Mouse (Mus musculus) embryonic facial prominence, embryonic 13.5 days (tissue): ENCODE results near the gene Esf1. TPM values are rescaled to one million over a fixed set of nuclear protein-coding genes. Genes with fewer than 3 reads are reported as not detected.
"Not testable (repeated sequence)": the region's sequence is repeated elsewhere in the genome, so short reads cannot be mapped to it uniquely, and the experiment has no call there.

Source experiments
- ATAC-seq: fragments of 200-750 bp; cut with Nextera tagmentation; 2 replicates; pipeline ENCODE4 v1.8.0; 2017; ENCODE audit warnings: low read depth; ENCODE audit not compliant: insufficient number of reproducible peaks, insufficient read depth, low FRiP score, low TSS enrichment
- H3K27ac ChIP-seq: fragments of 300-500 bp; sonication (generic); 2 replicates; pipeline ENCODE4 v1.5.1; 2015; ENCODE audit warnings: moderate library complexity, mild to moderate bottlenecking, inconsistent platforms
- H3K27me3 ChIP-seq: fragments of 300-500 bp; sonication (generic); 2 replicates; pipeline ENCODE4 v1.6.1; 2015; ENCODE audit warnings: mild to moderate bottlenecking, inconsistent platforms
- H3K36me3 ChIP-seq: fragments of 300-500 bp; sonication (generic); 2 replicates; pipeline ENCODE4 v1.6.1; 2015; ENCODE audit warnings: mild to moderate bottlenecking, inconsistent platforms
- H3K4me1 ChIP-seq: fragments of 300-500 bp; sonication (generic); 2 replicates; pipeline ENCODE4 v1.6.1; 2015; ENCODE audit warnings: inconsistent platforms
- H3K4me2 ChIP-seq: fragments of 300-500 bp; sonication (generic); 2 replicates; pipeline ENCODE4 v1.6.1; 2015; ENCODE audit warnings: moderate library complexity, mild to moderate bottlenecking, inconsistent platforms
- H3K4me3 ChIP-seq: fragments of 300-500 bp; sonication (generic); 2 replicates; pipeline ENCODE4 v1.5.1; 2015; ENCODE audit warnings: mild to moderate bottlenecking, inconsistent platforms
- H3K9ac ChIP-seq: fragments of 300-500 bp; sonication (generic); 2 replicates; pipeline ENCODE4 v1.6.1; 2015; ENCODE audit warnings: mild to moderate bottlenecking, inconsistent platforms
- H3K9me3 ChIP-seq: fragments of 300-500 bp; sonication (generic); 2 replicates; pipeline ENCODE4 v1.6.1; 2016; ENCODE audit warnings: inconsistent platforms
- WGBS: fragments of 180-500 bp; shearing (Covaris S2); methylation state at CpG from one replicate; pipeline ENCODE4 v1.1.7; 2015; ENCODE audit warnings: mixed read lengths; 5-methylcytosine and 5-hydroxymethylcytosine counted together
- polyA plus RNA-seq: library from polyadenylated mRNA; unstranded; fragments of >200 nt; fragmentation: Nextera tagmentation; extraction: Ambion mirVana; gene quantifications from 2 replicates; pipeline ENCODE4 v1.2.1, GENCODE M21; 2015

Gene Esf1
- polyA plus RNA-seq, 1 experiment from 2014 or later = 32.1 TPM

DNA sequence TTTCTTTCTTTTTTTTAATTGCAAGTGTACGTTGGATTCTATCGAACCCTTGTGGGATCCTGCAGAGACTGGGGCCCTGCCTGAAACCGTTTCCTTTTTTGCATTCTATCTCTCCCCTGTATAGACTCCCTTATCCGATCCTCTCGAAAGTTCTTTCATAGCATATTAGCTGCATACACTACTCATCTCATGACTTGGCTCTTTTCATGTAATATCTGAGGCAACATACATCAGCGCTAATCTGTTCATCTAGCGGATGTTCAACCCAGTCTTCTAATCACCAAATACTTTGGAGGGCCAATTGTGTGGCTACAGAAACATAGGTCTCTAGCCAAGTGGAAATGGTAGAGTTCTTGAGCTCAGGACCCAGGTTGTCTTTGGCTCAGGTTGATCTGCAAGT, 86.1 kb downstream of the Esf1 start:
- 91% methylated on average over 7 of the region's 7 CpGs for WGBS
- H3K4me3 ChIP-seq = no peak overlapping the region
- H3K27me3 ChIP-seq = no peaks in the 10 kb centered on the region
- no peak overlapping the region for H3K4me2 ChIP-seq
- 0 out of 2 replicates have a peak, but pooled peaks cover 7% of the 10 kb centered on the region for H3K4me1 ChIP-seq
- no peak overlapping the region for H3K9ac ChIP-seq
- no peak overlapping the region for H3K27ac ChIP-seq
- H3K9me3 ChIP-seq = no peaks in the 10 kb centered on the region
- no peaks in the 10 kb centered on the region for H3K36me3 ChIP-seq
- ATAC-seq = no peak

GRCm38 (mm10) chr2:140080747-140081577, 89.4 kb downstream of the Esf1 start:
- WGBS = 56% methylated on average over 11 of the region's 11 CpGs
- no peak overlapping the region for H3K9ac ChIP-seq
- no peak overlapping the region for H3K27ac ChIP-seq

GRCm38 (mm10) chr2:140079284-140079683, 91.1 kb downstream of the Esf1 start:
- H3K27me3 ChIP-seq, H3K4me2 ChIP-seq, H3K36me3 ChIP-seq, H3K4me3 ChIP-seq, H3K9ac ChIP-seq, ATAC-seq, H3K9me3 ChIP-seq, H3K27ac ChIP-seq, H3K4me1 ChIP-seq: not testable (repeated sequence)

More at GRCm38 (mm10) chr2:140080747-140081577, 89.4 kb downstream of the Esf1 start:
- no peak overlapping the region for H3K4me3 ChIP-seq
- no peak for ATAC-seq
- no peak overlapping the region for H3K4me2 ChIP-seq
- no peaks in the 10 kb centered on the region for H3K27me3 ChIP-seq
- no peaks in the 10 kb centered on the region for H3K36me3 ChIP-seq
- 0 out of 2 replicates have a peak, but pooled peaks cover 7% of the 10 kb centered on the region for H3K4me1 ChIP-seq
- no peaks in the 10 kb centered on the region for H3K9me3 ChIP-seq

DNA sequence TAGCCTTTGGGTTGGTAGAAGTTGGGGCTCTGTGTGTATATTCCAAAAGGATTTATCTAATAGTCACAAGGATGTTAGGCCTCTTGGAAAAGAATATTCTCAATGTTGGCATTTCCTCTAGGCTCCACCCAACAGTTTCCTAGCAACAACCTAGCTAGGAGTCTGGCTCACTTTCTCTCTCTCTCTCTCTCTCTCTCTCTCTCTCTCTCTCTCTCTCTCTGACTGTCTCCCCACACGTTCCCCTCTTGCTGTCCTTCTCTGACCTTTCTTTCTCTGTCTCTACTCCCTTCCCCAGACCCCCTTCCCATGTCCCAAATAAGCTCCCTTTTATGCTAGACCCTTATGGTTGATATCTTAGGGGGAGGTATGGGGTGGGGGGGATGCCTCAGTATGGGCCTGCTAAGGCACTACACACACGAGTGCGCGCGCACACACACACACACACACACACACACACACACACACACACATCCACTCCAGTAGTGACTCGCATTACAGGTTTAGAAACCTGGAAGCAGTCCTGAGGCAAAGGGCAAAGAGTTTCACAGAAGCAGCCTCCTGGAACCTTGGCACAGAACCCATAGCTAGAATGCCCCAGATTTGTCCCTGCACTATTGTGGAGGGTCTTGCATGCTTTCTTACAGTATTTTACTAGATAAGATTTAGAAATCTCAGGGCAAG, 91.6 kb downstream of the Esf1 start:
- no peak overlapping the region for H3K27ac ChIP-seq
- no peaks in the 10 kb centered on the region for H3K36me3 ChIP-seq
- H3K4me1 ChIP-seq = 0 out of 2 replicates have a peak, but pooled peaks cover 7% of the 10 kb centered on the region
- 58% methylated on average over 6 of the region's 6 CpGs for WGBS
- no peak overlapping the region for H3K4me2 ChIP-seq
- H3K9me3 ChIP-seq = no peaks in the 10 kb centered on the region
- H3K27me3 ChIP-seq = no peaks in the 10 kb centered on the region
- H3K9ac ChIP-seq = no peak overlapping the region
- no peak overlapping the region for H3K4me3 ChIP-seq
- no peak for ATAC-seq

DNA sequence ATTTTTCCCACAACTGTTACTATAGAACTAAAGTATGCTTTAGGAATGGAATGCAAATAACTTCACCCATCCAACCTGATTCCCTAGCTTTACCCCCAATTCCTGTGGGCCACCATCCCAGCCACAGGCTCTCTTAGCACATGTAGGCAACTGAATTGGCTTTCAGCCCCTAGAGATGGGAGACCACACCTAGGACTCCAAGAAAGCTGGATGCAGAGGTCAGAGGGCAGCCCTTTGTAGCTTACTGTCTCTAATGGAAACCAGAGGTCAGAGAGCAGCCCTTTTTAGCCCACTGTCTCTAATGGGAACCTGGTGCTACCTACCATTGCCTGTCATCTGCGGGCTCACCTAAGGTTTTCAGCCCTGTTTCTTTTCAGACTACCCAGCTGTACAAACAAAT, 92.9 kb downstream of the Esf1 start:
- Histone ChIP-seq H3K9ac (no peak overlapping the region), H3K27me3 (no peaks in the 10 kb centered on the region), H3K4me3 (no peak overlapping the region), H3K36me3 (no peaks in the 10 kb centered on the region), H3K9me3 (no peaks in the 10 kb centered on the region), H3K4me2 (no peak overlapping the region), H3K27ac (no peak overlapping the region), H3K4me1 (0 out of 2 replicates have a peak, but pooled peaks cover 7% of the 10 kb centered on the region)
- 16% methylated on average over 1 of the region's 1 CpGs for WGBS
- no peak for ATAC-seq

- Histone ChIP-seq H3K27ac (no peak overlapping the region), H3K4me2 (no peak overlapping the region), H3K4me3 (no peak overlapping the region), H3K4me1 (no peaks in the 10 kb centered on the region), H3K9ac (no peak overlapping the region), H3K36me3 (no peaks in the 10 kb centered on the region), H3K9me3 (no peaks in the 10 kb centered on the region), H3K27me3 (0 out of 2 replicates have a peak, but pooled peaks cover 4% of the 10 kb centered on the region)
- WGBS = 75% methylated on average over 3 of the region's 3 CpGs
- ATAC-seq = no peak
Observed at GRCm38 (mm10) chr2:140075150-140075549, 95.2 kb downstream of the Esf1 start.

Other genes starting within 250 kb of the Esf1 start
- gene Tasp1, start 103.8 kb downstream of the Esf1 start, polyA plus RNA-seq = 23.9 and 26.1 TPM in 2 replicates
- not detected in 2 replicates for gene Gm17374, start 18.5 kb downstream of the Esf1 start, polyA plus RNA-seq
- 32.8 and 34.0 TPM in 2 replicates for gene Ndufaf5, start 85 bp upstream of the Esf1 start, polyA plus RNA-seq
- gene Sel1l2, start 219.1 kb upstream of the Esf1 start, polyA plus RNA-seq = not detected in 2 replicates
- 40.9 and 44.8 TPM in 2 replicates for gene Macrod2, start 224.7 kb upstream of the Esf1 start, polyA plus RNA-seq